Mouse (Mus musculus): ENCODE data around the gene Gm21627.
"Not testable (repeated sequence)": the region's sequence is repeated elsewhere in the genome, so short reads cannot be mapped to it uniquely, and the experiment has no call there.

DNA sequence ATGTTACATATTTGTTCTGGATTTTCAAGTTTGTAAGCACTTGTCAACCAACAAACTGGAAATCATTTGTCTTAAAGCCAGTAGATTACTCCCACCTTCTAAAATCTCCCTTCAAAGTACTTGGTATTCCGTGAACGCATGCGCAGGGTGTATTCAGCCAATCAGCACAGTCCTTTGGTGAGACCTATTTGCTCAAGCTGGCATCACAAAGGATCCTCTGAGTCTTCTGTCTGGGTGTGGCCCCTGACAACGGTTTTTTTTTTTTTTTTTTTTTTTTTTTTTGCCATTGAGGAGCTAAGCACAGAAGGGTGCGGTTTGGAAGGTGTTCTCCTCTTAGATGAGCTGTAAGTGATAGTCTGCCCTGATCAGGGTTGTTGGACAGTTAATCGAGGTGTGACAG, at the start of gene Gm21627:
- not testable (repeated sequence) for TF ChIP-seq CTCF (conservative IDR thresholded peaks at IDR 0.05; ENCODE audit: low read length); NANOG (IDR thresholded peaks at IDR 0.05; ENCODE audit: borderline replicate concordance, low read length)

All from E14TG2a.4 (cell line).